Mouse (Mus musculus) lung, postnatal 36 days (tissue): ENCODE results near the gene Pigk.

Experiments used
- DNase-seq: peaks from one replicate; pipeline ENCODE4 v3.0.0; 2022; ENCODE audit warnings: mixed read lengths

The Pigk gene

GRCm38 (mm10) chr3:152907087-152907486 lies 193.2 kb downstream of the Pigk start:
- DNase-seq, result no peak

GRCm38 (mm10) chr3:152907683-152908082 lies 193.8 kb downstream of the Pigk start:
- no peak for DNase-seq

- no peak for DNase-seq
Observed at GRCm38 (mm10) chr3:152911578-152911977, 197.7 kb downstream of the Pigk start.

- DNase-seq, result peak; percentile 7
Observed at GRCm38 (mm10) chr3:152912216-152913101, 198.6 kb downstream of the Pigk start.

- no peak for DNase-seq
Observed at GRCm38 (mm10) chr3:152913150-152913549, 199.2 kb downstream of the Pigk start.

GRCm38 (mm10) chr3:152913625-152914024 lies 199.7 kb downstream of the Pigk start:
- DNase-seq, result no peak

GRCm38 (mm10) chr3:152914376-152914775 lies 200.5 kb downstream of the Pigk start:
- DNase-seq, result no peak

GRCm38 (mm10) chr3:152917579-152917978 lies 203.7 kb downstream of the Pigk start:
- DNase-seq, result no peak

- DNase-seq, result no peak
Observed at GRCm38 (mm10) chr3:152919101-152919500, 205.2 kb downstream of the Pigk start.

GRCm38 (mm10) chr3:152920365-152920764 lies 206.5 kb downstream of the Pigk start:
- DNase-seq, result no peak

GRCm38 (mm10) chr3:152923530-152923929 lies 209.6 kb downstream of the Pigk start:
- DNase-seq, result no peak

- DNase-seq, result no peak
Observed at GRCm38 (mm10) chr3:152925364-152925763, 211.5 kb downstream of the Pigk start.

GRCm38 (mm10) chr3:152926166-152926565 lies 212.3 kb downstream of the Pigk start:
- DNase-seq, result no peak

GRCm38 (mm10) chr3:152928287-152928975 lies 214.5 kb downstream of the Pigk start:
- peak; percentile 27 for DNase-seq

- no peak for DNase-seq
Observed at GRCm38 (mm10) chr3:152929256-152929787, 215.4 kb downstream of the Pigk start.

GRCm38 (mm10) chr3:152929788-152930281 lies 215.9 kb downstream of the Pigk start:
- DNase-seq, result peak; percentile 32

GRCm38 (mm10) chr3:152931354-152931753 lies 217.5 kb downstream of the Pigk start:
- no peak for DNase-seq

GRCm38 (mm10) chr3:152932096-152932495 lies 218.2 kb downstream of the Pigk start:
- DNase-seq, result no peak

- no peak for DNase-seq
Observed at GRCm38 (mm10) chr3:152932544-152932943, 218.6 kb downstream of the Pigk start.

- no peak for DNase-seq
Observed at GRCm38 (mm10) chr3:152933737-152934136, 219.8 kb downstream of the Pigk start.

- DNase-seq, result no peak
Observed at GRCm38 (mm10) chr3:152936313-152936712, 222.4 kb downstream of the Pigk start.

GRCm38 (mm10) chr3:152941671-152942070 lies 227.8 kb downstream of the Pigk start:
- no peak for DNase-seq

GRCm38 (mm10) chr3:152942985-152943384 lies 229.1 kb downstream of the Pigk start:
- DNase-seq, result peak; percentile 41

- DNase-seq, result peak; percentile 15
Observed at GRCm38 (mm10) chr3:152944766-152945165, 230.9 kb downstream of the Pigk start.
